Mouse (Mus musculus): ENCODE results near the gene Rtn3.

- TF ChIP-seq GATA1 (IDR thresholded peaks at IDR 0.05; ENCODE audit: low read length) (no peak), TAL1 (IDR thresholded peaks at IDR 0.05; ENCODE audit: low read length) (no peak)
Observed at GRCm38 (mm10) chr19:7436061-7436970, 46.8 kb downstream of the Rtn3 start.
